Mouse (Mus musculus): Measurements from ENCODE around the gene Rpl10. TPM values are rescaled to one million over a fixed set of nuclear protein-coding genes. Genes with fewer than 3 reads are reported as not detected.

Gene Rpl10
- total RNA-seq, 1 experiment from 2014 or later = 1,106 TPM

Other genes starting within 250 kb of the Rpl10 start
- 60.8 and 66.2 TPM in 2 replicates for gene Irak1, start 246.9 kb upstream of the Rpl10 start, total RNA-seq (2017)
- gene Opn1mw, start 143.3 kb upstream of the Rpl10 start, total RNA-seq (2017) = not detected in 2 replicates
- gene Mecp2, start 135.4 kb upstream of the Rpl10 start, total RNA-seq (2017) = 20.2 and 31.3 TPM in 2 replicates
- not detected in 2 replicates for gene Tex28, start 103.0 kb upstream of the Rpl10 start, total RNA-seq (2017)
- gene Tktl1, start 93.6 kb upstream of the Rpl10 start, total RNA-seq (2017) = 0.50 and 0.56 TPM in 2 replicates
- 446 and 476 TPM in 2 replicates for gene Flna, start 21.0 kb upstream of the Rpl10 start, total RNA-seq (2017)
- gene Emd, start 16.1 kb upstream of the Rpl10 start, total RNA-seq (2017) = 83.7 and 99.9 TPM in 2 replicates
- gene Taz, start 11.1 kb downstream of the Rpl10 start, total RNA-seq (2017) = 29.6 and 50.0 TPM in 2 replicates
- 18.4 and 28.7 TPM in 2 replicates for gene Dnase1l1, start 11.5 kb downstream of the Rpl10 start, total RNA-seq (2017)
- gene Atp6ap1, start 26.3 kb downstream of the Rpl10 start, total RNA-seq (2017) = 156 and 166 TPM in 2 replicates
- gene Gdi1, start 34.2 kb downstream of the Rpl10 start, total RNA-seq (2017) = 34.8 and 61.8 TPM in 2 replicates
- 36.0 and 53.9 TPM in 2 replicates for gene Fam50a, start 42.2 kb downstream of the Rpl10 start, total RNA-seq (2017)
- 6.0 and 6.2 TPM in 2 replicates for gene Plxna3, start 58.3 kb downstream of the Rpl10 start, total RNA-seq (2017)
- gene Lage3, start 82.8 kb downstream of the Rpl10 start, total RNA-seq (2017) = 19.5 and 34.1 TPM in 2 replicates
- 20.8 and 25.7 TPM in 2 replicates for gene Ubl4a, start 102.4 kb downstream of the Rpl10 start, total RNA-seq (2017)
- 9.7 and 11.3 TPM in 2 replicates for gene Slc10a3, start 102.5 kb downstream of the Rpl10 start, total RNA-seq (2017)
- 12.6 and 15.8 TPM in 2 replicates for gene Fam3a, start 122.5 kb downstream of the Rpl10 start, total RNA-seq (2017)
- 40.7 and 50.7 TPM in 2 replicates for gene Ikbkg, start 122.5 kb downstream of the Rpl10 start, total RNA-seq (2017)
- gene G6pdx, start 158.4 kb downstream of the Rpl10 start, total RNA-seq (2017) = 54.5 and 63.1 TPM in 2 replicates
- gene Gm6880, start 210.6 kb downstream of the Rpl10 start, total RNA-seq (2017) = not detected in 2 replicates

Data from hematopoietic stem cell, adult 5-6 weeks (primary cell).